Mouse (Mus musculus): Measurements from ENCODE around the gene Eif4e. TPM values are rescaled to one million over a fixed set of nuclear protein-coding genes. Genes with fewer than 3 reads are reported as not detected.

The Eif4e gene
- polyA plus RNA-seq, 1 experiment from 2014 or later, result 226 TPM

GRCm38 (mm10) chr3:138495166-138496145 is 30.5 kb upstream of the Eif4e start:
- Histone ChIP-seq H3K4me2 (no peak overlapping the region), H3K27me3 (replicated peaks) (peaks cover 10% of the 10 kb centered on the region; the same call in 1 of the 2 replicates), H3K9ac (no peak overlapping the region), H3K36me3 (no peaks in the 10 kb centered on the region), H3K9me3 (no peaks in the 10 kb centered on the region), H3K4me1 (no peaks in the 10 kb centered on the region), H3K4me3 (no peak overlapping the region), H3K27ac (replicated peaks) (no peak overlapping the region)
- no peak for ATAC-seq (ENCODE audit: extremely low read depth, insufficient number of reproducible peaks, low FRiP score, low TSS enrichment)
- 71% methylated on average over 11 of the region's 11 CpGs for WGBS

- Histone ChIP-seq H3K9me3 (no peaks in the 10 kb centered on the region), H3K36me3 (no peaks in the 10 kb centered on the region), H3K9ac (no peak overlapping the region), H3K4me1 (peaks cover 2% of the 10 kb centered on the region; the same call in 1 of the 2 replicates), H3K27me3 (replicated peaks) (peaks cover 23% of the 10 kb centered on the region; the same call in 1 of the 2 replicates), H3K4me2 (no peak overlapping the region), H3K27ac (replicated peaks) (no peak overlapping the region), H3K4me3 (no peak overlapping the region)
- WGBS, result 60% methylated on average over 4 of the region's 4 CpGs
- no peak for ATAC-seq (ENCODE audit: extremely low read depth, insufficient number of reproducible peaks, low FRiP score, low TSS enrichment)
These were observed 27.2 kb upstream of the Eif4e start for GRCm38 (mm10) chr3:138498731-138499130.

- WGBS, result 79% methylated on average over 15 of the region's 15 CpGs
- Histone ChIP-seq H3K9me3 (no peaks in the 10 kb centered on the region), H3K4me1 (peaks cover 5% of the 10 kb centered on the region; the same call in 1 of the 2 replicates), H3K4me2 (no peak overlapping the region), H3K27ac (replicated peaks) (no peak overlapping the region), H3K9ac (no peak overlapping the region), H3K4me3 (no peak overlapping the region), H3K36me3 (no peaks in the 10 kb centered on the region), H3K27me3 (replicated peaks) (peaks cover 24% of the 10 kb centered on the region; the same call in 1 of the 2 replicates)
- no peak for ATAC-seq (ENCODE audit: extremely low read depth, insufficient number of reproducible peaks, low FRiP score, low TSS enrichment)
These were observed 25.9 kb upstream of the Eif4e start for GRCm38 (mm10) chr3:138499854-138500740.

- Histone ChIP-seq H3K27ac (replicated peaks) (no peak overlapping the region), H3K27me3 (replicated peaks) (peaks cover 38% of the 10 kb centered on the region), H3K9ac (no peak overlapping the region), H3K36me3 (no peaks in the 10 kb centered on the region), H3K4me1 (peaks cover 5% of the 10 kb centered on the region; the same call in 1 of the 2 replicates), H3K4me2 (peak overlapping the region; percentile 48), H3K9me3 (no peaks in the 10 kb centered on the region), H3K4me3 (no peak overlapping the region)
- 24% methylated on average over 11 of the region's 11 CpGs for WGBS
- no peak for ATAC-seq (ENCODE audit: extremely low read depth, insufficient number of reproducible peaks, low FRiP score, low TSS enrichment)
These were observed 22.2 kb upstream of the Eif4e start for GRCm38 (mm10) chr3:138503754-138504153.

- no peaks in the 10 kb centered on the region for H3K9me3 ChIP-seq
- ATAC-seq (ENCODE audit: extremely low read depth, insufficient number of reproducible peaks, low FRiP score, low TSS enrichment), result no peak
- H3K4me1 ChIP-seq, result peaks cover 5% of the 10 kb centered on the region; the same call in 1 of the 2 replicates
- peaks cover 29% of the 10 kb centered on the region for H3K27me3 ChIP-seq (replicated peaks)
- H3K36me3 ChIP-seq, result no peaks in the 10 kb centered on the region
- no peak overlapping the region for H3K4me3 ChIP-seq
- WGBS, result 49% methylated on average over 6 of the region's 6 CpGs
- no peak overlapping the region for H3K9ac ChIP-seq
- no peak overlapping the region for H3K27ac ChIP-seq (replicated peaks)
- no peak overlapping the region for H3K4me2 ChIP-seq
These were observed 19.2 kb upstream of the Eif4e start for GRCm38 (mm10) chr3:138506749-138507148.

- H3K9ac ChIP-seq, result no peak overlapping the region
- H3K4me3 ChIP-seq, result no peak overlapping the region
- no peaks in the 10 kb centered on the region for H3K9me3 ChIP-seq
- ATAC-seq (ENCODE audit: extremely low read depth, insufficient number of reproducible peaks, low FRiP score, low TSS enrichment), result no peak
- no peaks in the 10 kb centered on the region for H3K36me3 ChIP-seq
- peaks cover 18% of the 10 kb centered on the region for H3K27me3 ChIP-seq (replicated peaks)
- H3K4me1 ChIP-seq, result no peaks in the 10 kb centered on the region
- no peak overlapping the region for H3K27ac ChIP-seq (replicated peaks)
- H3K4me2 ChIP-seq, result no peak overlapping the region
- WGBS, result 77% methylated on average over 2 of the region's 2 CpGs
These were observed 16.4 kb upstream of the Eif4e start for GRCm38 (mm10) chr3:138509581-138509980.

GRCm38 (mm10) chr3:138510471-138510870 is 15.5 kb upstream of the Eif4e start:
- 72% methylated on average over 5 of the region's 5 CpGs for WGBS
- no peak overlapping the region for H3K4me2 ChIP-seq
- no peak overlapping the region for H3K9ac ChIP-seq
- H3K27me3 ChIP-seq (replicated peaks), result peaks cover 14% of the 10 kb centered on the region
- no peaks in the 10 kb centered on the region for H3K9me3 ChIP-seq
- no peak overlapping the region for H3K27ac ChIP-seq (replicated peaks)
- H3K4me3 ChIP-seq, result no peak overlapping the region
- ATAC-seq (ENCODE audit: extremely low read depth, insufficient number of reproducible peaks, low FRiP score, low TSS enrichment), result no peak
- no peaks in the 10 kb centered on the region for H3K36me3 ChIP-seq
- no peaks in the 10 kb centered on the region for H3K4me1 ChIP-seq

GRCm38 (mm10) chr3:138513243-138513642 is 12.7 kb upstream of the Eif4e start:
- Histone ChIP-seq H3K27ac (replicated peaks) (no peak overlapping the region), H3K4me3 (no peak overlapping the region), H3K36me3 (no peaks in the 10 kb centered on the region), H3K9ac (no peak overlapping the region), H3K9me3 (no peaks in the 10 kb centered on the region), H3K27me3 (replicated peaks) (peaks cover 4% of the 10 kb centered on the region; the same call in 1 of the 2 replicates), H3K4me2 (no peak overlapping the region), H3K4me1 (no peaks in the 10 kb centered on the region)
- no peak for ATAC-seq (ENCODE audit: extremely low read depth, insufficient number of reproducible peaks, low FRiP score, low TSS enrichment)
- 70% methylated on average over 12 of the region's 12 CpGs for WGBS

GRCm38 (mm10) chr3:138514749-138515148 is 11.2 kb upstream of the Eif4e start:
- Histone ChIP-seq H3K9ac (no peak overlapping the region), H3K4me3 (no peak overlapping the region), H3K9me3 (no peaks in the 10 kb centered on the region), H3K4me1 (no peaks in the 10 kb centered on the region), H3K4me2 (no peak overlapping the region), H3K27me3 (replicated peaks) (peaks cover 4% of the 10 kb centered on the region; the same call in 1 of the 2 replicates), H3K36me3 (no peaks in the 10 kb centered on the region), H3K27ac (replicated peaks) (no peak overlapping the region)
- 61% methylated on average over 3 of the region's 3 CpGs for WGBS
- no peak for ATAC-seq (ENCODE audit: extremely low read depth, insufficient number of reproducible peaks, low FRiP score, low TSS enrichment)

GRCm38 (mm10) chr3:138515656-138516370 is 10.2 kb upstream of the Eif4e start:
- no peak for ATAC-seq (ENCODE audit: extremely low read depth, insufficient number of reproducible peaks, low FRiP score, low TSS enrichment)

More at GRCm38 (mm10) chr3:138515656-138516370, 10.2 kb upstream of the Eif4e start:
- Histone ChIP-seq H3K9me3 (no peaks in the 10 kb centered on the region), H3K4me2 (no peak overlapping the region), H3K27ac (replicated peaks) (no peak overlapping the region), H3K36me3 (no peaks in the 10 kb centered on the region), H3K4me1 (no peaks in the 10 kb centered on the region), H3K9ac (no peak overlapping the region), H3K4me3 (no peak overlapping the region), H3K27me3 (replicated peaks) (no peaks in the 10 kb centered on the region)
- WGBS, result 68% methylated on average over 10 of the region's 10 CpGs
